13 mouse cellular contexts compared by ENCODE assay signal in genomic region chr11:117729798-117730489, GRCm38 (mm10). TPM values are rescaled to one million over a fixed set of nuclear protein-coding genes. Genes with fewer than 3 reads are reported as not detected.
DNase-seq lines count a peak whose midpoint lies in the region; ATAC-seq lines count a peak whose summit lies in the region.
"Had no signal": no experiment of that assay in that cellular context is flagged by ENCODE, and none has a peak within 500 bp of the region (broad histone marks: within the 10 kb centered on the region; RNA-seq: fewer than 3 reads in every experiment).

No protein-coding gene starts in this region.

- DNase-seq in heart, adult 9 months (ENCODE audit: low spot score in 2 of 2) = no peak
- no peak for DNase-seq in neural tube, embryonic 10.5 days (ENCODE audit: extremely low spot score, low spot score)
- DNase-seq in kidney, postnatal 36 days = peak; percentile 78 to 84
- no peak for DNase-seq in ovary, postnatal 10 days (ENCODE audit: low spot score)
- DNase-seq in thymus, postnatal 0 days (ENCODE audit: low spot score) = no peak
- DNase-seq: heart, adult 11 months; spleen, adult 18-20 months had no signal

- H3K36me3 ChIP-seq in heart, embryonic 13.5 days = peaks cover 26% of the 10 kb centered on the region
- peaks cover 35% of the 10 kb centered on the region for H3K36me3 ChIP-seq in neural tube, embryonic 13.5 days

- ATAC-seq in heart, embryonic 13.5 days (ENCODE audit: extremely low read depth, insufficient number of reproducible peaks, low FRiP score, low TSS enrichment) = no peak
- ATAC-seq in neural tube, embryonic 13.5 days (ENCODE audit: low read depth) = no peak
- ATAC-seq: activated CD4-positive, CD25-positive, alpha-beta regulatory T cell, adult 4 months; inflammation-experienced regulatory T-cells, adult 6 months had no signal

- 0 out of 2 replicates have a peak overlapping the region, but pooled peaks have one; percentile 60 for H3K27ac ChIP-seq in heart, embryonic 13.5 days (replicated peaks)
- 0 out of 2 replicates have a peak overlapping the region, but pooled peaks have one; percentile 42 for H3K27ac ChIP-seq in neural tube, embryonic 13.5 days (replicated peaks)
- H3K27ac ChIP-seq: midbrain, embryonic 12.5 days had no signal

- no peak overlapping the region for H3K4me3 ChIP-seq in heart, embryonic 13.5 days
- no peak overlapping the region for H3K4me3 ChIP-seq in neural tube, embryonic 13.5 days
- H3K4me3 ChIP-seq: midbrain, embryonic 12.5 days had no signal

- H3K4me1 ChIP-seq in heart, embryonic 13.5 days = peaks cover 36% of the 10 kb centered on the region
- H3K4me1 ChIP-seq in neural tube, embryonic 13.5 days (replicated peaks) = peaks cover 12% of the 10 kb centered on the region
- H3K4me1 ChIP-seq: midbrain, embryonic 12.5 days had no signal

- H3K27me3 ChIP-seq in heart, embryonic 13.5 days (replicated peaks) = no peaks in the 10 kb centered on the region
- H3K27me3 ChIP-seq in neural tube, embryonic 13.5 days = no peaks in the 10 kb centered on the region
- H3K27me3 ChIP-seq: midbrain, embryonic 12.5 days had no signal

- no peaks in the 10 kb centered on the region for H3K9me3 ChIP-seq in heart, embryonic 13.5 days
- H3K9me3 ChIP-seq in neural tube, embryonic 13.5 days = no peaks in the 10 kb centered on the region
- H3K9me3 ChIP-seq: midbrain, embryonic 12.5 days had no signal

- WGBS in heart, embryonic 13.5 days = 75% methylated on average over 7 of the region's 7 CpGs
- 85% methylated on average over 7 of the region's 7 CpGs for WGBS in neural tube, embryonic 13.5 days

- H3K4me2 ChIP-seq in heart, embryonic 13.5 days = no peak overlapping the region
- H3K4me2 ChIP-seq in neural tube, embryonic 13.5 days = no peak overlapping the region
- H3K4me2 ChIP-seq: liver, embryonic 11.5 days; midbrain, embryonic 12.5 days had no signal

- no peak overlapping the region for H3K9ac ChIP-seq in heart, embryonic 13.5 days
- no peak overlapping the region for H3K9ac ChIP-seq in neural tube, embryonic 13.5 days
- H3K9ac ChIP-seq: midbrain, embryonic 12.5 days had no signal

RNA-seq across cellular contexts. Expression of gene Tmc8, which starts 51.9 kb away (rescaled TPM):
- polyA plus RNA-seq in heart, embryonic 13.5 days (2015; fragmentation: Nextera tagmentation; extraction: Ambion mirVana) = 2.5 and 3.0 TPM in 2 replicates
- polyA plus RNA-seq in neural tube, embryonic 13.5 days (2015; fragmentation: Nextera tagmentation; extraction: Ambion mirVana) = 0.95 and 1.5 TPM in 2 replicates
- polyA plus RNA-seq in thymus, postnatal 0 days (2015; fragmentation: Nextera tagmentation; extraction: Ambion mirVana) = 37.5 and 41.1 TPM in 2 replicates

RNA-seq across cellular contexts. Expression of gene Tmc6, which starts 52.1 kb away (rescaled TPM):
- 22.2 and 26.9 TPM in 2 replicates for polyA plus RNA-seq in heart, embryonic 13.5 days (2015; fragmentation: Nextera tagmentation; extraction: Ambion mirVana)
- 8.6 and 9.7 TPM in 2 replicates for polyA plus RNA-seq in neural tube, embryonic 13.5 days (2015; fragmentation: Nextera tagmentation; extraction: Ambion mirVana)
- polyA plus RNA-seq in thymus, postnatal 0 days (2015; fragmentation: Nextera tagmentation; extraction: Ambion mirVana) = 46.7 and 58.9 TPM in 2 replicates

Comparison
In these comparisons a context has a peak if more than half of its experiments do, and no peak if none do; other contexts are left out.
1. DNase-seq: peak in kidney, postnatal 36 days (2 of 2); none in heart, adult 9 months (0 of 2), neural tube, embryonic 10.5 days (single experiment), ovary, postnatal 10 days (single experiment) and thymus, postnatal 0 days (single experiment).